Mouse (Mus musculus) MEL (cell line): ENCODE measurements around the gene Plekhg5. TPM values are rescaled to one million over a fixed set of nuclear protein-coding genes. Genes with fewer than 3 reads are reported as not detected.

Source experiments
- DNase-seq: peaks from one replicate; pipeline ENCODE4 v3.0.0; 2011; ENCODE audit warnings: low read depth, low spot score
- H3K27ac ChIP-seq: 2 replicates; pipeline ENCODE4 v1.5.1; 2012; ENCODE audit warnings: low read depth, mild to moderate bottlenecking, control low read depth, low read length, moderate library complexity; ENCODE audit not compliant: control insufficient read depth
- H3K27me3 ChIP-seq, 2 experiments: fragments of 150-350 bp in 1 of 2; sonication (generic) in 1 of 2; 2 replicates each; pipeline ENCODE4 v1.6.1; 2012; ENCODE audit warnings: low read length in 2 of 2, mild to moderate bottlenecking in 2 of 2, improper control_type of control experiment in 1 of 2, moderate library complexity in 1 of 2; ENCODE audit not compliant: insufficient read depth in 2 of 2, control insufficient read depth in 1 of 2
- H3K36me3 ChIP-seq, 2 experiments: 2 replicates each; pipeline ENCODE4 v1.6.1; 2012 to 2014; ENCODE audit warnings: low read length in 2 of 2, improper control_type of control experiment in 1 of 2, inconsistent platforms in 1 of 2, mild to moderate bottlenecking in 1 of 2; ENCODE audit not compliant: insufficient read depth in 2 of 2, control insufficient read depth in 1 of 2
- H3K4me1 ChIP-seq, 2 experiments: fragments of 150-350 bp in 1 of 2; sonication (generic) in 1 of 2; 2 replicates each; pipeline ENCODE4 v1.6.1; 2012; ENCODE audit warnings: low read length in 2 of 2, improper control_type of control experiment in 1 of 2, mild to moderate bottlenecking in 1 of 2; ENCODE audit not compliant: insufficient read depth in 2 of 2, control insufficient read depth in 1 of 2
- H3K4me3 ChIP-seq, 2 experiments: fragments of 150-350 bp in 1 of 2; sonication (generic) in 1 of 2; 2 replicates each; pipeline ENCODE4 v1.5.1; 2012; ENCODE audit warnings: low read depth in 2 of 2, low read length in 2 of 2, mild to moderate bottlenecking in 2 of 2, moderate library complexity in 2 of 2, control low read depth in 1 of 2, improper control_type of control experiment in 1 of 2; ENCODE audit not compliant: control insufficient read depth in 1 of 2, insufficient read depth in 1 of 2
- H3K79me2 ChIP-seq: 2 replicates; pipeline ENCODE4 v1.6.1; 2012; ENCODE audit warnings: mild to moderate bottlenecking, low read length, moderate library complexity; ENCODE audit not compliant: control insufficient read depth, poor library complexity, insufficient read depth
- H3K9ac ChIP-seq: 2 replicates; pipeline ENCODE4 v1.6.1; 2012; ENCODE audit warnings: low read depth, mild to moderate bottlenecking, control low read depth, low read length, moderate library complexity; ENCODE audit not compliant: control insufficient read depth, poor library complexity, severe bottlenecking
- H3K9me3 ChIP-seq: fragments of 150-350 bp; sonication (generic); replicated peaks from 2 replicates; pipeline ENCODE4 v1.6.1; 2012; ENCODE audit warnings: mild to moderate bottlenecking, low read length, improper control_type of control experiment, moderate library complexity; ENCODE audit not compliant: insufficient read depth
- BHLHE40 ChIP-seq: IDR thresholded peaks from 2 replicates; pipeline ENCODE4 v1.6.1; 2012; ENCODE audit warnings: low read depth, mild to moderate bottlenecking, inconsistent platforms, low read length, improper control_type of control experiment, borderline replicate concordance
- CTCF ChIP-seq, 3 experiments: IDR thresholded peaks in 2 of 3; conservative IDR thresholded peaks in 1 of 3; 2 replicates each; pipeline ENCODE4 v1.5.1; 2011 to 2012; ENCODE audit warnings: low read length in 3 of 3, low read depth in 2 of 3, mild to moderate bottlenecking in 2 of 3, improper control_type of control experiment in 1 of 3, inconsistent platforms in 1 of 3, mixed read lengths in 1 of 3, moderate library complexity in 1 of 3; ENCODE audit not compliant: control insufficient read depth in 1 of 3, insufficient read depth in 1 of 3, poor library complexity in 1 of 3, severe bottlenecking in 1 of 3
- E2F4 ChIP-seq: IDR thresholded peaks from 2 replicates; pipeline ENCODE4 v1.6.1; 2011; ENCODE audit warnings: low read depth, low read length, improper control_type of control experiment, borderline replicate concordance
- GATA1 ChIP-seq: IDR thresholded peaks from 2 replicates; pipeline ENCODE4 v1.6.1; 2011; ENCODE audit warnings: low read depth, low read length, improper control_type of control experiment
- KAT2A ChIP-seq: conservative IDR thresholded peaks from 2 replicates; pipeline ENCODE4 v1.6.1; 2012; ENCODE audit warnings: low read depth, low read length, improper control_type of control experiment, inconsistent platforms
- MAZ ChIP-seq: IDR thresholded peaks from 2 replicates; pipeline ENCODE4 v1.6.1; 2012; ENCODE audit warnings: low read depth, mild to moderate bottlenecking, inconsistent platforms, low read length, improper control_type of control experiment
- MYC ChIP-seq: IDR thresholded peaks from 2 replicates; pipeline ENCODE4 v1.6.1; 2011; ENCODE audit warnings: low read depth, mild to moderate bottlenecking, low read length, improper control_type of control experiment, moderate library complexity
- NELFE ChIP-seq: IDR thresholded peaks from 2 replicates; pipeline ENCODE4 v1.6.1; 2011; ENCODE audit warnings: low read depth, low read length, improper control_type of control experiment
- POLR2AphosphoS2 ChIP-seq: IDR thresholded peaks from 2 replicates; pipeline ENCODE4 v1.6.1; 2011; ENCODE audit warnings: low read length, improper control_type of control experiment
- POLR2AphosphoS5 ChIP-seq: IDR thresholded peaks from 2 replicates; pipeline ENCODE4 v1.6.1; 2012; ENCODE audit warnings: low read depth, borderline replicate concordance, mild to moderate bottlenecking, inconsistent platforms, low read length, moderate library complexity, mixed read lengths
- RAD21 ChIP-seq: IDR thresholded peaks from 2 replicates; pipeline ENCODE4 v1.6.1; 2011; ENCODE audit warnings: mild to moderate bottlenecking, low read depth, low read length, improper control_type of control experiment
- RCOR1 ChIP-seq: IDR thresholded peaks from 2 replicates; pipeline ENCODE4 v1.6.1; 2012; ENCODE audit warnings: low read depth, mild to moderate bottlenecking, inconsistent platforms, low read length, improper control_type of control experiment
- SIN3A ChIP-seq: IDR thresholded peaks from 2 replicates; pipeline ENCODE4 v1.6.1; 2012; ENCODE audit warnings: low read length, improper control_type of control experiment, inconsistent platforms
- SMC3 ChIP-seq: IDR thresholded peaks from 2 replicates; pipeline ENCODE4 v1.6.1; 2011; ENCODE audit warnings: low read depth, low read length, improper control_type of control experiment
- TAL1 ChIP-seq: IDR thresholded peaks from 2 replicates; pipeline ENCODE4 v1.6.1; 2012; ENCODE audit warnings: mild to moderate bottlenecking, inconsistent platforms, low read length, moderate library complexity, mixed read lengths
- TCF12 ChIP-seq: IDR thresholded peaks from 2 replicates; pipeline ENCODE4 v1.6.1; 2014; ENCODE audit warnings: low read depth, mild to moderate bottlenecking, inconsistent platforms, low read length, improper control_type of control experiment, moderate library complexity
- UBTF ChIP-seq: IDR thresholded peaks from 2 replicates; pipeline ENCODE4 v1.6.1; 2012; ENCODE audit warnings: low read depth, mild to moderate bottlenecking, inconsistent platforms, low read length, improper control_type of control experiment, moderate library complexity, borderline replicate concordance; ENCODE audit not compliant: insufficient read depth
- USF1 ChIP-seq: IDR thresholded peaks from 2 replicates; pipeline ENCODE4 v1.6.1; 2014; ENCODE audit warnings: low read depth, mild to moderate bottlenecking, inconsistent platforms, low read length, improper control_type of control experiment, moderate library complexity
- ZC3H11A ChIP-seq: IDR thresholded peaks from 2 replicates; pipeline ENCODE4 v1.6.1; 2012; ENCODE audit warnings: low read depth, mild to moderate bottlenecking, inconsistent platforms, low read length, improper control_type of control experiment
- ZNF384 ChIP-seq: IDR thresholded peaks from 2 replicates; pipeline ENCODE4 v1.6.1; 2012; ENCODE audit warnings: low read depth, mild to moderate bottlenecking, inconsistent platforms, low read length, improper control_type of control experiment
- polyA plus RNA-seq, 2 experiments: library from polyadenylated mRNA; stranded (reverse) in 1 of 2; unstranded in 1 of 2; fragments of >175 nt in 1 of 2; fragments of >200 nt in 1 of 2; gene quantifications; 2 replicates each; pipeline versions ENCODE4 v1.2.1 to v1.2.4; 2012; ENCODE audit warnings: low replicate concordance in 2 of 2, low read depth in 1 of 2; ENCODE audit not compliant: insufficient read length in 2 of 2, insufficient read depth in 1 of 2, missing spikeins in 1 of 2
- total RNA-seq: library from RNA; depleted of rRNA; stranded (reverse); fragments of 300-350 nt; gene quantifications from 2 replicates; pipeline ENCODE4 v1.2.3, GENCODE M21; 2012

Gene Plekhg5
- total and polyA plus RNA-seq, 3 experiments: 10.8 to 19.6 TPM; not detected in 1

- no peak overlapping the region for H3K4me3 ChIP-seq
- H3K79me2 ChIP-seq: no peaks in the 10 kb centered on the region
- no peaks in the 10 kb centered on the region for H3K27me3 ChIP-seq
- H3K9ac ChIP-seq: no peak overlapping the region
- no peaks in the 10 kb centered on the region for H3K4me1 ChIP-seq
- H3K27ac ChIP-seq: no peak overlapping the region
- no peak for DNase-seq
- no peaks in the 10 kb centered on the region for H3K36me3 ChIP-seq
- no peaks in the 10 kb centered on the region for H3K9me3 ChIP-seq
- TF ChIP-seq POLR2AphosphoS2 (no peak), KAT2A (no peak), MYC (0 out of 2 replicates have a peak, but pooled peaks have one; percentile 30), RCOR1 (no peak), SMC3 (peak; percentile 34), UBTF (no peak), CTCF (IDR thresholded peaks at IDR 0.05 in 2 of 3, conservative IDR thresholded peaks at IDR 0.05 in 1 of 3; ENCODE audit: control insufficient read depth in 1 of 3, insufficient read depth in 1 of 3, low read depth in 2 of 3, low read length in 3 of 3, poor library complexity in 1 of 3, severe bottlenecking in 1 of 3) (peak in 1 of 3 experiments; percentile 33; a peak in 2 of 6 replicates)
Measured at GRCm38 (mm10) chr4:152079261-152079660, 7.0 kb downstream of the Plekhg5 start.

GRCm38 (mm10) chr4:152079931-152080330 is 7.6 kb downstream of the Plekhg5 start:
- Histone ChIP-seq H3K79me2 (no peaks in the 10 kb centered on the region), H3K36me3 (no peaks in the 10 kb centered on the region), H3K4me3 (no peak overlapping the region), H3K27ac (no peak overlapping the region), H3K9ac (no peak overlapping the region), H3K4me1 (no peaks in the 10 kb centered on the region), H3K27me3 (no peaks in the 10 kb centered on the region), H3K9me3 (no peaks in the 10 kb centered on the region)
- TF ChIP-seq BHLHE40 (no peak), USF1 (no peak), GATA1 (no peak), NELFE (no peak), MYC (no peak), SIN3A (no peak), TAL1 (no peak), RCOR1 (no peak), POLR2AphosphoS2 (no peak), E2F4 (no peak), MAZ (no peak), CTCF (IDR thresholded peaks at IDR 0.05 in 2 of 3, conservative IDR thresholded peaks at IDR 0.05 in 1 of 3; ENCODE audit: control insufficient read depth in 1 of 3, insufficient read depth in 1 of 3, low read depth in 2 of 3, low read length in 3 of 3, poor library complexity in 1 of 3, severe bottlenecking in 1 of 3) (no peak), RAD21 (no peak), ZC3H11A (no peak), UBTF (no peak), POLR2AphosphoS5 (no peak), KAT2A (no peak), TCF12 (no peak), ZNF384 (no peak)
- no peak for DNase-seq
